Mouse (Mus musculus): ENCODE data around the gene Chrm2.

GRCm38 (mm10) chr6:36516508-36516907 is 128.6 kb downstream of the Chrm2 start:
- TF ChIP-seq CTCF (IDR thresholded peaks at IDR 0.05) = no peak
- TF ChIP-seq EP300 (IDR thresholded peaks at IDR 0.05) = no peak
